Mouse (Mus musculus): ENCODE results near the gene Gm20532.

- TF ChIP-seq MYOD1 (IDR thresholded peaks at IDR 0.05; ENCODE audit: control insufficient read depth in 1 of 3, insufficient read length in 2 of 3, low read depth in 2 of 3) (no peak), POLR2A (IDR thresholded peaks at IDR 0.05; ENCODE audit: insufficient read length, low read depth) (no peak), REST (IDR thresholded peaks at IDR 0.05; ENCODE audit: insufficient read depth, insufficient read length) (no peak), TCF12 (IDR thresholded peaks at IDR 0.05; ENCODE audit: insufficient read depth, poor library complexity, severe bottlenecking) (no peak), E2F4 (IDR thresholded peaks at IDR 0.05; ENCODE audit: insufficient read depth) (no peak), POLR2AphosphoS2 (IDR thresholded peaks at IDR 0.05; ENCODE audit: insufficient read length, low read depth) (no peak), USF1 (IDR thresholded peaks at IDR 0.05; ENCODE audit: low read depth) (no peak), MAX (IDR thresholded peaks at IDR 0.05; ENCODE audit: low read depth) (no peak), MYOG (IDR thresholded peaks at IDR 0.05; ENCODE audit: control insufficient read depth in 1 of 3, insufficient read depth in 1 of 3, insufficient read length in 2 of 3, low read depth in 2 of 3) (no peak), CEBPB (IDR thresholded peaks at IDR 0.05; ENCODE audit: insufficient read depth, poor library complexity, severe bottlenecking) (no peak), TCF3 (IDR thresholded peaks at IDR 0.05; ENCODE audit: insufficient read length, low read depth) (no peak)
These were observed 25.0 kb upstream of the Gm20532 start for GRCm38 (mm10) chr2:26561351-26562016.

Data from myocyte (in vitro differentiated cells).